Mouse (Mus musculus) fibroblast of lung, adult 2 months (primary cell): ENCODE measurements around the gene Smurf2.

Source experiments
- DNase-seq: peaks from one replicate; pipeline ENCODE4 v3.0.0-alpha.2; 2011; ENCODE audit warnings: low read depth

The Smurf2 gene

GRCm38 (mm10) chr11:106920551-106921379 lies at the start of gene Smurf2:
Smurf2 (minus strand) TSS chr11:106920715.
- peak; percentile 63 for DNase-seq

GRCm38 (mm10) chr11:106969798-106970197 lies 49.3 kb upstream of the Smurf2 start:
- no peak for DNase-seq

- DNase-seq, result peak; percentile 93
Measured at GRCm38 (mm10) chr11:106967630-106968029, 47.1 kb upstream of the Smurf2 start.

GRCm38 (mm10) chr11:106965881-106966280 lies 45.4 kb upstream of the Smurf2 start:
- no peak for DNase-seq

- no peak for DNase-seq
Measured at GRCm38 (mm10) chr11:106962310-106962709, 41.8 kb upstream of the Smurf2 start.

GRCm38 (mm10) chr11:106961471-106962081 lies 41.1 kb upstream of the Smurf2 start:
- no peak for DNase-seq

- no peak for DNase-seq
Measured at GRCm38 (mm10) chr11:106959121-106959520, 38.6 kb upstream of the Smurf2 start.

GRCm38 (mm10) chr11:106958407-106959071 lies 38.0 kb upstream of the Smurf2 start:
- DNase-seq, result no peak

GRCm38 (mm10) chr11:106957271-106957980 lies 36.9 kb upstream of the Smurf2 start:
- no peak for DNase-seq

GRCm38 (mm10) chr11:106954566-106954965 lies 34.1 kb upstream of the Smurf2 start:
- DNase-seq, result no peak

- no peak for DNase-seq
Measured at GRCm38 (mm10) chr11:106954116-106954515, 33.6 kb upstream of the Smurf2 start.

- no peak for DNase-seq
Measured at GRCm38 (mm10) chr11:106937306-106937705, 16.8 kb upstream of the Smurf2 start.

- peak; percentile 74 for DNase-seq
Measured at GRCm38 (mm10) chr11:106930366-106930765, 9.9 kb upstream of the Smurf2 start.

GRCm38 (mm10) chr11:106928935-106929334 lies 8.4 kb upstream of the Smurf2 start:
- no peak for DNase-seq

- DNase-seq, result no peak
Measured at GRCm38 (mm10) chr11:106927950-106928349, 7.4 kb upstream of the Smurf2 start.

GRCm38 (mm10) chr11:106927226-106927625 lies 6.7 kb upstream of the Smurf2 start:
- DNase-seq, result no peak

- no peak for DNase-seq
Measured at GRCm38 (mm10) chr11:106926732-106927131, 6.2 kb upstream of the Smurf2 start.

GRCm38 (mm10) chr11:106919612-106920550 lies 634 bp downstream of the Smurf2 start:
- no peak for DNase-seq

GRCm38 (mm10) chr11:106918901-106919300 lies 1.6 kb downstream of the Smurf2 start:
- no peak for DNase-seq

- no peak for DNase-seq
Measured at GRCm38 (mm10) chr11:106911257-106911656, 9.3 kb downstream of the Smurf2 start.

- no peak for DNase-seq
Measured at GRCm38 (mm10) chr11:106908016-106908415, 12.5 kb downstream of the Smurf2 start.
